ENCODE assay signal across 18 mouse cellular contexts in genomic region chr5:111367937-111368517, GRCm38 (mm10). TPM values are rescaled to one million over a fixed set of nuclear protein-coding genes. Genes with fewer than 3 reads are reported as not detected.
DNase-seq lines count a peak whose midpoint lies in the region; ATAC-seq and TF ChIP-seq lines count a peak whose summit lies in the region.
"Had no signal": no experiment of that assay in that cellular context is flagged by ENCODE, and none has a peak within 500 bp of the region (broad histone marks: within the 10 kb centered on the region; RNA-seq: fewer than 3 reads in every experiment).

No protein-coding gene starts in this region.

- H3K9me3 ChIP-seq in embryonic facial prominence, embryonic 12.5 days = no peaks in the 10 kb centered on the region
- H3K9me3 ChIP-seq in forebrain, embryonic 15.5 days = no peaks in the 10 kb centered on the region
- no peaks in the 10 kb centered on the region for H3K9me3 ChIP-seq in hindbrain, embryonic 16.5 days (ENCODE audit: control insufficient read depth, low read length)
- H3K9me3 ChIP-seq in midbrain, postnatal 0 days (ENCODE audit: low read length) = no peaks in the 10 kb centered on the region
- H3K9me3 ChIP-seq: heart, embryonic 15.5 days; limb, embryonic 12.5 days; megakaryocyte, embryonic 14.5 days had no signal

- no peak for DNase-seq in midbrain, postnatal 0 days (ENCODE audit: low spot score)
- no peak for DNase-seq in spleen, postnatal 36 days (ENCODE audit: low spot score in 2 of 2)
- DNase-seq in adrenal gland, adult 2 months = no peak
- no peak for DNase-seq in adipocyte (ENCODE audit: low spot score)
- DNase-seq: B cell, adult 2 months; cerebellum, adult 11-12 months; heart, adult 11 months had no signal

- no peak overlapping the region for H3K9ac ChIP-seq in embryonic facial prominence, embryonic 12.5 days
- no peak overlapping the region for H3K9ac ChIP-seq in forebrain, embryonic 15.5 days (replicated peaks)
- H3K9ac ChIP-seq in hindbrain, embryonic 16.5 days (ENCODE audit: low read depth, low read length) = no peak overlapping the region; the same call in 1 of the 2 replicates
- H3K9ac ChIP-seq in midbrain, postnatal 0 days (replicated peaks; ENCODE audit: low read length, poor library complexity, severe bottlenecking) = 0 out of 2 replicates have a peak overlapping the region, but pooled peaks have one; percentile 33
- H3K9ac ChIP-seq: heart, embryonic 15.5 days; limb, embryonic 12.5 days; liver, embryonic 14.5 days had no signal

- 0 out of 2 replicates have a peak overlapping the region, but pooled peaks have one; percentile 5 for H3K27ac ChIP-seq in embryonic facial prominence, embryonic 12.5 days
- peak overlapping the region; percentile 86 for H3K27ac ChIP-seq in forebrain, embryonic 15.5 days (replicated peaks)
- H3K27ac ChIP-seq in hindbrain, embryonic 16.5 days (ENCODE audit: low read depth, low read length) = peak overlapping the region; percentile 7
- H3K27ac ChIP-seq in midbrain, postnatal 0 days (ENCODE audit: low read depth, low read length) = peak overlapping the region; percentile 77
- H3K27ac ChIP-seq: heart, embryonic 15.5 days; left cerebral cortex, adult 2 months; liver, embryonic 14.5 days had no signal

- no peak for TF ChIP-seq CTCF in midbrain, postnatal 0 days (IDR thresholded peaks at IDR 0.05)

- ATAC-seq in embryonic facial prominence, embryonic 12.5 days (ENCODE audit: insufficient number of reproducible peaks, insufficient read depth, low FRiP score, low TSS enrichment) = no peak
- ATAC-seq in forebrain, embryonic 15.5 days (replicated peaks) = no peak
- ATAC-seq in hindbrain, embryonic 16.5 days = no peak
- no peak for ATAC-seq in midbrain, postnatal 0 days (ENCODE audit: low FRiP score)
- ATAC-seq in frontal cortex, adult (ENCODE audit: low TSS enrichment) = no peak
- ATAC-seq: inflammation-experienced regulatory T-cells, adult 6 months; lung, postnatal 0 days had no signal

- H3K27me3 ChIP-seq in embryonic facial prominence, embryonic 12.5 days = no peaks in the 10 kb centered on the region
- H3K27me3 ChIP-seq in forebrain, embryonic 15.5 days = no peaks in the 10 kb centered on the region
- no peaks in the 10 kb centered on the region for H3K27me3 ChIP-seq in hindbrain, embryonic 16.5 days (replicated peaks; ENCODE audit: control insufficient read depth, insufficient read depth, low read length)
- no peaks in the 10 kb centered on the region for H3K27me3 ChIP-seq in midbrain, postnatal 0 days (ENCODE audit: insufficient read depth, low read length)
- H3K27me3 ChIP-seq: heart, embryonic 15.5 days; limb, embryonic 12.5 days; megakaryocyte, embryonic 14.5 days had no signal

- H3K4me1 ChIP-seq in embryonic facial prominence, embryonic 12.5 days = 0 out of 2 replicates have a peak, but pooled peaks cover 8% of the 10 kb centered on the region
- H3K4me1 ChIP-seq in forebrain, embryonic 15.5 days = peaks cover 28% of the 10 kb centered on the region
- peaks cover 24% of the 10 kb centered on the region for H3K4me1 ChIP-seq in hindbrain, embryonic 16.5 days (ENCODE audit: control insufficient read depth, insufficient read depth, low read depth, low read length)
- 0 out of 2 replicates have a peak, but pooled peaks cover 2% of the 10 kb centered on the region for H3K4me1 ChIP-seq in midbrain, postnatal 0 days (ENCODE audit: insufficient read depth, low read length)
- H3K4me1 ChIP-seq: heart, embryonic 15.5 days had no signal

- peaks cover 52% of the 10 kb centered on the region for H3K36me3 ChIP-seq in embryonic facial prominence, embryonic 12.5 days
- peaks cover 19% of the 10 kb centered on the region for H3K36me3 ChIP-seq in forebrain, embryonic 15.5 days
- H3K36me3 ChIP-seq in hindbrain, embryonic 16.5 days (ENCODE audit: control insufficient read depth, insufficient read depth, low read length) = peaks cover 9% of the 10 kb centered on the region; the same call in 1 of the 2 replicates
- H3K36me3 ChIP-seq in midbrain, postnatal 0 days (ENCODE audit: insufficient read depth, low read length) = peaks cover 17% of the 10 kb centered on the region; the same call in 1 of the 2 replicates

- no peak overlapping the region for H3K4me3 ChIP-seq in embryonic facial prominence, embryonic 12.5 days
- no peak overlapping the region for H3K4me3 ChIP-seq in forebrain, embryonic 15.5 days
- no peak overlapping the region for H3K4me3 ChIP-seq in hindbrain, embryonic 16.5 days (ENCODE audit: low read length)
- H3K4me3 ChIP-seq in midbrain, postnatal 0 days (ENCODE audit: low read depth, low read length) = no peak overlapping the region
- H3K4me3 ChIP-seq: heart, embryonic 15.5 days; left cerebral cortex, adult 2 months; limb, embryonic 12.5 days; megakaryocyte, embryonic 14.5 days had no signal

- no peak overlapping the region for H3K4me2 ChIP-seq in embryonic facial prominence, embryonic 12.5 days (replicated peaks)
- H3K4me2 ChIP-seq in forebrain, embryonic 15.5 days (replicated peaks) = no peak overlapping the region
- no peak overlapping the region for H3K4me2 ChIP-seq in hindbrain, embryonic 16.5 days (ENCODE audit: low read length)
- H3K4me2 ChIP-seq in midbrain, postnatal 0 days (ENCODE audit: low read depth, low read length, poor library complexity, severe bottlenecking) = no peak overlapping the region
- H3K4me2 ChIP-seq: heart, embryonic 15.5 days; limb, embryonic 12.5 days had no signal

- WGBS in embryonic facial prominence, embryonic 12.5 days = 82% methylated on average over 11 of the region's 11 CpGs
- WGBS in forebrain, embryonic 15.5 days = 23% methylated on average over 11 of the region's 11 CpGs
- 40% methylated on average over 11 of the region's 11 CpGs for WGBS in hindbrain, embryonic 16.5 days
- 26% methylated on average over 11 of the region's 11 CpGs for whole genome bisulfite sequencing in midbrain, postnatal 0 days

RNA-seq across cellular contexts. Expression of gene Pitpnb, which starts 37.5 kb away (rescaled TPM):
- polyA plus RNA-seq in embryonic facial prominence, embryonic 12.5 days (2016; fragmentation: Nextera tagmentation; extraction: Ambion mirVana) = 113 and 116 TPM in 2 replicates
- 99.5 and 102 TPM in 2 replicates for polyA plus RNA-seq in forebrain, embryonic 15.5 days (2015; fragmentation: Nextera tagmentation; extraction: Ambion mirVana)
- 93.9 and 96.9 TPM in 2 replicates for polyA plus RNA-seq in hindbrain, embryonic 16.5 days (2015; fragmentation: Nextera tagmentation; extraction: Ambion mirVana)
- total RNA-seq in midbrain, postnatal 0 days (2014; rRNA removed) = 9.4 and 12.8 TPM in 2 replicates
- polyA plus RNA-seq in midbrain, postnatal 0 days (2015; fragmentation: Nextera tagmentation; extraction: Ambion mirVana) = 78.9 and 84.3 TPM in 2 replicates
- total RNA-seq in adrenal gland, adult 2 months (2021) = 10 to 100 TPM; 74.7 to 90.0 TPM
- polyA plus RNA-seq in adrenal gland, adult 2 months (2012; rRNA removed) = 41.3 and 49.5 TPM in 2 replicates

RNA-seq across cellular contexts. Expression of gene Mn1, which starts 49.1 kb away (rescaled TPM):
- 57.8 and 58.3 TPM in 2 replicates for polyA plus RNA-seq in embryonic facial prominence, embryonic 12.5 days (2016; fragmentation: Nextera tagmentation; extraction: Ambion mirVana)
- 102 and 109 TPM in 2 replicates for polyA plus RNA-seq in forebrain, embryonic 15.5 days (2015; fragmentation: Nextera tagmentation; extraction: Ambion mirVana)
- 22.3 and 35.8 TPM in 2 replicates for polyA plus RNA-seq in hindbrain, embryonic 16.5 days (2015; fragmentation: Nextera tagmentation; extraction: Ambion mirVana)
- total RNA-seq in midbrain, postnatal 0 days (2014; rRNA removed) = 112 and 139 TPM in 2 replicates
- polyA plus RNA-seq in midbrain, postnatal 0 days (2015; fragmentation: Nextera tagmentation; extraction: Ambion mirVana) = 49.6 and 49.8 TPM in 2 replicates
- total RNA-seq in adrenal gland, adult 2 months (2021) = 1 to 10 TPM; 3.0 to 5.6 TPM
- polyA plus RNA-seq in adrenal gland, adult 2 months (2012; rRNA removed) = 4.7 and 4.8 TPM in 2 replicates
- polyA plus RNA-seq: inflammation-experienced regulatory T-cells, adult 6 months had no signal

Comparison
In these comparisons a context has a peak if more than half of its experiments do, and no peak if none do; other contexts are left out.
1. H3K27ac ChIP-seq: peak in every context shown above with its lines; median percentile 86 in forebrain, embryonic 15.5 days; 77 in midbrain, postnatal 0 days; 7 in hindbrain, embryonic 16.5 days; 5 in embryonic facial prominence, embryonic 12.5 days.